Mouse (Mus musculus): ENCODE data around the gene Vav3.

Gene Vav3

DNA sequence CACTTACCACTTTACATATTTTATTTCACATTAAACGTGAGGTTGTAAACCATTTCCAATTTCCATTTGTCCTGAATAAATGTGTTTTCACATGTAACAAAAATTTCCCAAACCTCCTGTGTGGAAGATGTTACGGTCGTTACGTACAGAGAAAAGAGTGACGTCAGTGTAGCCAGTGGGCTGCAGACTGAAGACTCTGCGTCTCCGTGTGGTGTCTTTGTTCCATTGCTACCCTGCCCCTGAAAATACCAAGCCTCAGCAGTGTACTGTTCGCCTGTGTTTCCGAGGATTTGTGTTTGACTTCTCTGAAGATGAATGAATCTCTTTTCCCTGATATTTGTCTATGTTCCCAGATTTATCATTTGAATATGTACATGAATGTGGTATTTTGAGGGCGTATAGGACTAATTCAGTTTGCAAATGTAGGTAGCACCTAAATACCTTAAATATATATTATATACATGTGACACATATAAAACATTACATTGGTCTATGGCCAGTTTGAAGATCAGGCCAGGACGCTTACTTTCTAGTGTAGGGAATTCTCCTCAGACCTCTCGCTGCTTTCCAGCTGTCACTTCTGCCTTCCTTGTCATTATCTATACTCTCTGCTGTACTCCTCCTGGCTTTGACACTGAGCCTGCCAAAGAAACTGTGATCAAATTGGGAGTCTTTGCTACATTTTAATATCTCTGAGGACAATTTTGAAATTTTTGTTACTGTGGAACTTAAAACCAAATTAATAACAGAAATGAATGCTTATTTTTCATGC lies 312.6 kb downstream of the Vav3 start:
- DNase-seq (ENCODE audit: low read depth, low spot score): no peak
- Histone ChIP-seq H3K36me3 (ENCODE audit: control insufficient read depth, insufficient read depth, low read length, poor library complexity, severe bottlenecking) (no peaks in the 10 kb centered on the region), H3K27me3 (ENCODE audit: control insufficient read depth, insufficient read depth, low read length, poor library complexity, severe bottlenecking) (no peaks in the 10 kb centered on the region)

DNA sequence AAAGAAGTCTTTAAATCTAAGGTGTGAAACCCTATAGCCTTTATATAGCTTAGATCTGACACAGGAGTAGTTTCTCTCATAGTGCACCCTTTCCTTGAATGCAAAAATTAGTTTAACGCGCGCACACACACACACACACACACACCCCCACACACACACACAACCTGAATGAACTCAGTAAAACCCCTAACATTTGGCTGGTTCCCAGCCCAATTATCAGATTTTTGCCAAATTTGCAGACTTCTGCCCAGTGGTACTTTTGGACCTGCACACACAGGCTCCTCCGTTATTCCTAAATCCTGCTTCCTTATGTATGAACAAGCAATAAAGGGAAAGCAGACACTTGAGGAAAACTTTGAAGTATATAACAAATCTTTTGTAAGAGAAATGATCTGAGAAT lies 313.9 kb downstream of the Vav3 start:
- no peaks in the 10 kb centered on the region for H3K36me3 ChIP-seq (ENCODE audit: control insufficient read depth, insufficient read depth, low read length, poor library complexity, severe bottlenecking)
- no peaks in the 10 kb centered on the region for H3K27me3 ChIP-seq (ENCODE audit: control insufficient read depth, insufficient read depth, low read length, poor library complexity, severe bottlenecking)
- DNase-seq (ENCODE audit: low read depth, low spot score): no peak

GRCm38 (mm10) chr3:109671716-109672115 lies 331.3 kb downstream of the Vav3 start:
- Histone ChIP-seq H3K27me3 (ENCODE audit: control insufficient read depth, insufficient read depth, low read length, poor library complexity, severe bottlenecking) (no peaks in the 10 kb centered on the region), H3K36me3 (ENCODE audit: control insufficient read depth, insufficient read depth, low read length, poor library complexity, severe bottlenecking) (no peaks in the 10 kb centered on the region)
- DNase-seq (ENCODE audit: low read depth, low spot score): no peak

DNA sequence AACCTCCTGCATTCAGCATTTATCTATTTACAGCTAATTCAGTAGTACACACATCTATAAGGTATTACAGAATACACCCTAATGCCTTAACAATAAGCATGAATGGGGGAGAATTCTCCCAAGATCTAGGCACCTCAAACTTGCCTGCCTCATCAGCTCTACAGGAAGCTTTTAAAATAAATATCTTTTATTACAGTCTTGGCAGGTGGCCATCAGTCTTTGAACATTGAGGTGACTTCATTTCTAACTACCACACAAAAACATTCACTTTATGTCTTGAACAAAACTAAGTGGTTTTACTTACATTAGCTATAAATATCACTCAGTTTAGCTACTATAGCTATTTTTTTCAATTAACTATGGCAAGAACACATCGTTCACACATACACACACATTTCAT lies 332.5 kb downstream of the Vav3 start:
- DNase-seq (ENCODE audit: low read depth, low spot score): no peak
- Histone ChIP-seq H3K27me3 (ENCODE audit: control insufficient read depth, insufficient read depth, low read length, poor library complexity, severe bottlenecking) (no peaks in the 10 kb centered on the region), H3K36me3 (ENCODE audit: control insufficient read depth, insufficient read depth, low read length, poor library complexity, severe bottlenecking) (no peaks in the 10 kb centered on the region)

DNA sequence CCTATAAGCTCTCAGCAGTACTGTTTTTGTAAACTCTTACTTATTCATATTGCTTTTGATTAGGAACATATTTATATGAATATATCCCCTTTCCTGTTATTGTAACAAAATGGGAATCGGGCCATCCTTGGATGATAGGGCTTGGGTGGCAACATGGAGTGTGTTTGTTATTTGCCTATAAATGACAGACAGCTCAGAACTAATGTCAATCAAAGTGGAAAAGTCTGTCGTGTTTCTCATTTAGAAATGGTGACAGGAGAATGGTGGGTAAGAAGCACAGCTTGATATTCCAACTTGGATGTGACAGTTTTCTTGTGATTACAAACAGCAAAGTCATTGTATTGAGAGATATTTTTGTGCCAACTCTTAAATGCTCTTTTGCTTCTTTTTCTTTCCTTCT lies 339.8 kb downstream of the Vav3 start:
- H3K27me3 ChIP-seq (ENCODE audit: control insufficient read depth, insufficient read depth, low read length, poor library complexity, severe bottlenecking): no peaks in the 10 kb centered on the region
- H3K36me3 ChIP-seq (ENCODE audit: control insufficient read depth, insufficient read depth, low read length, poor library complexity, severe bottlenecking): no peaks in the 10 kb centered on the region
- DNase-seq (ENCODE audit: low read depth, low spot score): no peak

DNA sequence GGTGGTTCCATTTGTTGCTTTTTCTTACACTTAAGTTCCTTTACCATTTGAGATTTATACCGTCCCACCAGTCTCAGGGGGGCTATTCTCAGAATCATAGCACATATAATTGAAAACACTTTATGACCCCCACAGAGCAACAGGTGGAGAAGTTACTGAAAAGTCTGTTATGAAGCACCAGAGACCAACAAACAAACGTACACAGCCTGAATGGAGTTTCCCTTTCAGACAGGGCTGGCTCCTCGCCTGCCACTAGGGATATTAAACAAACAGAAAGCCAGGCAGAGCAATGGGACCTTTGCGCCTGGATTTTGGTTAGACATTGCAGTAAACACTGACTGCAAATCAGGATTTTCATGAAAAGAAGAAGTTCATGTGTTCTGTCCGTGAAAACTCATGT lies 341.4 kb downstream of the Vav3 start:
- no peaks in the 10 kb centered on the region for H3K36me3 ChIP-seq (ENCODE audit: control insufficient read depth, insufficient read depth, low read length, poor library complexity, severe bottlenecking)
- no peak for DNase-seq (ENCODE audit: low read depth, low spot score)
- no peaks in the 10 kb centered on the region for H3K27me3 ChIP-seq (ENCODE audit: control insufficient read depth, insufficient read depth, low read length, poor library complexity, severe bottlenecking)

DNA sequence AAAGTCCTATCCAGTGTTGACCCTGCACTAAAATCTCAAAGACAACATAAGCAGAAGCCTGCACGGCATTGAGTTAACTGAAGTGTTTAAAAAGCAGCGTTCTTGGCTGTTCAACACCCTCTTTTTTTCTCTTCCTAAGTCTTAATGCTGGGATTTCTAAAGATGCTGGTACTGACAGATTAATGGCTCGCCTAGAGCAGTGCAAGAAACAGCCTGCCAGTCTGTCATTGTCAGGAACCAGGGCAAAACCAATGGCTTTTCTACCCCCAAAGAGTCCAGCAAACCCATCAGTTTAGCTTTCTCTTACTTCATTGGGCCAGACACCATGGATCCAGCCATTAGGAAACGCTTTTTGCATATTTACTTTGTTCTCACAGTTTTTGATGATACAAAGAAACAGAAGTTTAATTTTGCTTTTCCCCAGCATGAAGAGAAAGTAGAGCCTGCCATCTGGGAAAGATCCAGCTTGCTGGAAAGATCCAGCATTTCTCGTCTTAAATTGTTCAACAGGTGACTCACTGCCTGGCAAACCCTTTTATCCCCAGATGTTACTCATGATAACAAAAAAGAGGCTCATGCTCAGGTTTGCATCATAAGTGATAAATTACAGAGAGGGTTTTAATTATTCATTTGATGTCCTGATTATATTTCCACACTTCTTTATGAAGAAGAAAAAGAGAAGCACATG lies 343.3 kb downstream of the Vav3 start:
- no peaks in the 10 kb centered on the region for H3K27me3 ChIP-seq (ENCODE audit: control insufficient read depth, insufficient read depth, low read length, poor library complexity, severe bottlenecking)
- no peak for DNase-seq (ENCODE audit: low read depth, low spot score)
- no peaks in the 10 kb centered on the region for H3K36me3 ChIP-seq (ENCODE audit: control insufficient read depth, insufficient read depth, low read length, poor library complexity, severe bottlenecking)

DNA sequence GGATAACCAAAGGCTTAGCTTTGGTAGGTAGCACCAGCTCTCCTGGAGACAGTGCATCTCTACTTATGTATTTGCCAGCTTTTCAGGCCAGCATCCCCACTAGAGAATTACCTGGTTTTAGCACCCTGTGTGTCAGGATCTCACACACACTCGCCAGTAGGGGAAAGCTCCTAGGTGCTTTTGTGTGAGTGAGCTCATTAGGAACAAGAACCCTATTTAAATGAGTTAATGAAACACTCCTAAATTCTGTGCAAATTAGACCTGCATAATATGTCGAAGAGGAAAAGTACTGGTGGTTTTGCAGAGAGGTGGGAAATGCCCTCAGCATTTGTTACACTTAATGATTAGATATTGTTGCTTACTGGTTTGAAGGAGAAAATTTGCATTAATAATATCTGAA lies 350.1 kb downstream of the Vav3 start:
- no peaks in the 10 kb centered on the region for H3K36me3 ChIP-seq (ENCODE audit: control insufficient read depth, insufficient read depth, low read length, poor library complexity, severe bottlenecking)
- H3K27me3 ChIP-seq (ENCODE audit: control insufficient read depth, insufficient read depth, low read length, poor library complexity, severe bottlenecking): no peaks in the 10 kb centered on the region
- no peak for DNase-seq (ENCODE audit: low read depth, low spot score)

DNA sequence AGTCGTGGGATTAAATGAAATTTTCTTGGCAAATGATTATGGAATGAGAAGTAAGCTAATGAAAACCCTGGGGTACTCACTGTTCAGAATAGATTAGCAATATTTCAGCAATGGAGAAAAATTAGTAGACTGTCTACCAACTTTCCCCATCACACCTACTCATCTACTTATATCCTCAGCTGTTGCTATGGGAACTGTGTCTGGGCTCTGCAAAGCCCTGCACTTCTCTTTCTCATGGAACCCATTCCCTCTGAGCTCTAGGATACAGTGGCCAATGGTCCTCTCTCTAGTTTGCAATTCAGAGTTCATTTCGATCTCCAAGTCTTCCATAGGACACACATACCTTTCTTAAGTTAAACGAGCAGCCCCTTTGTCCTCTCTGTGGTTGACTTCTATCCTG lies 352.2 kb downstream of the Vav3 start:
- no peaks in the 10 kb centered on the region for H3K36me3 ChIP-seq (ENCODE audit: control insufficient read depth, insufficient read depth, low read length, poor library complexity, severe bottlenecking)
- no peaks in the 10 kb centered on the region for H3K27me3 ChIP-seq (ENCODE audit: control insufficient read depth, insufficient read depth, low read length, poor library complexity, severe bottlenecking)
- DNase-seq (ENCODE audit: low read depth, low spot score): no peak

- H3K36me3 ChIP-seq (ENCODE audit: control insufficient read depth, insufficient read depth, low read length, poor library complexity, severe bottlenecking): no peaks in the 10 kb centered on the region
- H3K27me3 ChIP-seq (ENCODE audit: control insufficient read depth, insufficient read depth, low read length, poor library complexity, severe bottlenecking): no peaks in the 10 kb centered on the region
- DNase-seq (ENCODE audit: low read depth, low spot score): no peak
Measured at GRCm38 (mm10) chr3:109701301-109701700, 360.8 kb downstream of the Vav3 start.

DNA sequence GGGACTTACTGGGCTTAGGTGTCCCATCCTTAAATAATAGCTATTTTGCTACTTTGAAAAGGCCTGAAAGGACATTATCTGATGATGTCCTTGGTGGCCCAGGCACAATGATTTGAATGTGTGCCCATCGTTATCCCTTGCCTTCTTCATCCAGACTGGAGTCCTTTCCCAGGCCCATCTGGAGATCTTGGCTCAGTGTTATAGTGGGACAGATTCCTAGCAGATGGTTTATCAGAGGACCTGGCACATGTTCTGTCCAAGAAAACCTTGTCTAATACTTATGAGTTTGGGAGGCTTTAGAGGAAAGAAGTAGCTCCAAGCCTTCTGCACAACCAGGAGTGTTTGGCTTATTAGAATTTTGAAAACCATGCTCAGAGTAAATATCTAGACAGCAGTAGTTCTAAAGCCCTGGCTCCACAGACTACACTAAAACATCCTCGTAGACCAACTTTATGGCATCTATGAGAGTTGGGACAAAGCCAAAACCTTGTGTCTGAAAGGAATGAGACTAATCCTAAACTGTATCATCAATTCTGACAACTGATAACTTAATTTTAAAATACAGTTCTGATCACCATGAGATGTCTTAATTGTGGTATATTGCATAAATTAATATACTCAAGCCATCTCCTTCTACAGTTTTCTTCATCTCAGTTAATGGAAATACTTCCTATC lies 367.5 kb downstream of the Vav3 start:
- DNase-seq (ENCODE audit: low read depth, low spot score): no peak
- Histone ChIP-seq H3K27me3 (ENCODE audit: control insufficient read depth, insufficient read depth, low read length, poor library complexity, severe bottlenecking) (no peaks in the 10 kb centered on the region), H3K36me3 (ENCODE audit: control insufficient read depth, insufficient read depth, low read length, poor library complexity, severe bottlenecking) (no peaks in the 10 kb centered on the region)

- Histone ChIP-seq H3K27me3 (ENCODE audit: control insufficient read depth, insufficient read depth, low read length, poor library complexity, severe bottlenecking) (no peaks in the 10 kb centered on the region), H3K36me3 (ENCODE audit: control insufficient read depth, insufficient read depth, low read length, poor library complexity, severe bottlenecking) (no peaks in the 10 kb centered on the region)
- DNase-seq (ENCODE audit: low read depth, low spot score): no peak
Measured at GRCm38 (mm10) chr3:109711751-109712150, 371.3 kb downstream of the Vav3 start.

DNA sequence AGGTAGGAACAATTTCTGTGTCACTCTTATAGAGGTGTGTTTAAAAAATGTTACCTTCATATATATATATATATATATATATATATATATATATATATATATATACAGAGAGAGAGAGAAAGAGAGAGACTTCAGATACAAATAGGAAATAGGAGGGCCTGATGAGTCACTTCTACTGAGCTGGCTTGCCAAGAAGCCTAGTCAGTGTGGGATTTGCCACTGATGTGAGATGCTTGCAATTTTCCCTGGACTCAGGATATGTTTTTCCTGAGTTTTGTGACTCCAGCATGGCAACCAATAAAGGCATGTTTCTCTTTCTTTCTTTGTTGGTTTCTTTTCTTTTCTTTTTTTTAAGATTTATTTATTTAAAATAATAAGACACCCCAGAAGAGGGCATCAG lies 374.0 kb downstream of the Vav3 start:
- no peak for DNase-seq (ENCODE audit: low read depth, low spot score)
- Histone ChIP-seq H3K27me3 (ENCODE audit: control insufficient read depth, insufficient read depth, low read length, poor library complexity, severe bottlenecking) (no peaks in the 10 kb centered on the region), H3K36me3 (ENCODE audit: control insufficient read depth, insufficient read depth, low read length, poor library complexity, severe bottlenecking) (no peaks in the 10 kb centered on the region)

DNA sequence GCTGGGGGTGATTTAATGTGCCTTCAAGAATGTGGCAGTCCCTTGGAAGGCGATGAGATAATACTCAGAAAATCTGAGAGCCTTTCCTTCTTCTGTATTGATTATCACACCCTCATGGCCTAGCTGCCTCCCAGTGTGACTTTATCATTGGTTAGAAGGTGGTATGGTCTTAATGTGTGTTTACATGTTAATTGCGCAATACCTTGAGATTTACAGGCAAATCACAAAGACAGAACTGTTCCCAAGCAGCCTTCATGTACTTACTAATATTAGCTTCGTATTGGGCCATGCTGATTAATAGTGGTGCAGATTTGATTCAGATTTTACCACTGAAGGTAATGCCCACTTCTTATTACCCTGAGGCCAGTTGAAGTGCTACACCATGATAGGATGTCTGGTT lies 381.3 kb downstream of the Vav3 start:
- no peak for DNase-seq (ENCODE audit: low read depth, low spot score)
- Histone ChIP-seq H3K36me3 (ENCODE audit: control insufficient read depth, insufficient read depth, low read length, poor library complexity, severe bottlenecking) (no peaks in the 10 kb centered on the region), H3K27me3 (ENCODE audit: control insufficient read depth, insufficient read depth, low read length, poor library complexity, severe bottlenecking) (no peaks in the 10 kb centered on the region)

DNA sequence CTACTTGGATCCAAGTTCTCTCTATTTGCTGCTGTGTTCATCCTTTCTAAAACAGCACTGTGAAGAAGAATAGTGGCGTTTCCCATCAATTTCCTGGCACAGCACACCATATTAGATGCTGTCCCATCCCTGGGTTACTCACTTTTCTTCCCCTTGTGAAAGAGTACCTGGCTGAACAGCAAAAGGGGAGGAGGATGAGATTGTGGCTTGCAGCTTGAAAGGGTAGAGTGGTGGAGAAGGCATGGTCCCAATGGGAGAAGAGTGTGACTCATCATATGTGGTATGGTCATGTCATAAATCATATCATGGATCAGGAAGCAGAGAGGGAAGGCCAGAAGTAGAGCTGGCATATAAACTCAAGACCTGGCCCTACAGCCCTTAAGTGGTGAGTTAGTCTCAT lies 386.3 kb downstream of the Vav3 start:
- Histone ChIP-seq H3K36me3 (ENCODE audit: control insufficient read depth, insufficient read depth, low read length, poor library complexity, severe bottlenecking) (no peaks in the 10 kb centered on the region), H3K27me3 (ENCODE audit: control insufficient read depth, insufficient read depth, low read length, poor library complexity, severe bottlenecking) (no peaks in the 10 kb centered on the region)
- DNase-seq (ENCODE audit: low read depth, low spot score): no peak
